Mouse (Mus musculus) splenic B cell, adult 2 months (primary cell): Measurements from ENCODE around the gene Olfr968.

ENCODE experiments used
- DNase-seq: peaks from one replicate; pipeline ENCODE4 v3.0.0-alpha.2; 2011; ENCODE audit warnings: low read depth, low spot score
- H3K27me3 ChIP-seq: 2 replicates; pipeline ENCODE4 v1.6.1; 2012; ENCODE audit warnings: mild to moderate bottlenecking, low read length, moderate library complexity, mixed read lengths; ENCODE audit not compliant: control insufficient read depth, poor library complexity, insufficient read depth, severe bottlenecking
- H3K36me3 ChIP-seq: 2 replicates; pipeline ENCODE4 v1.6.1; 2012; ENCODE audit warnings: mild to moderate bottlenecking, low read length, moderate library complexity, mixed read lengths; ENCODE audit not compliant: control insufficient read depth, poor library complexity, insufficient read depth, severe bottlenecking

The Olfr968 gene

GRCm38 (mm10) chr9:39783153-39783552 is at the start of gene Olfr968:
Olfr968 (minus strand) TSS chr9:39783253.
- DNase-seq: no peak
- Histone ChIP-seq H3K36me3 (no peaks in the 10 kb centered on the region), H3K27me3 (no peaks in the 10 kb centered on the region)

GRCm38 (mm10) chr9:39808560-39808959 is 25.5 kb upstream of the Olfr968 start, which contains the start of gene Olfr970:
Olfr970 (plus strand) TSS chr9:39808860.
- no peaks in the 10 kb centered on the region for H3K27me3 ChIP-seq
- no peak for DNase-seq
- no peaks in the 10 kb centered on the region for H3K36me3 ChIP-seq

GRCm38 (mm10) chr9:39790558-39790957 is 7.5 kb upstream of the Olfr968 start, which contains the start of gene Olfr969:
Olfr969 (plus strand) TSS chr9:39790945.
- DNase-seq: no peak
- H3K27me3 ChIP-seq: no peaks in the 10 kb centered on the region

GRCm38 (mm10) chr9:39746428-39746827 is 36.6 kb downstream of the Olfr968 start:
- H3K27me3 ChIP-seq: no peaks in the 10 kb centered on the region
- H3K36me3 ChIP-seq: no peaks in the 10 kb centered on the region
- no peak for DNase-seq

More at GRCm38 (mm10) chr9:39790558-39790957, 7.5 kb upstream of the Olfr968 start, which contains the start of gene Olfr969:
- H3K36me3 ChIP-seq: no peaks in the 10 kb centered on the region

GRCm38 (mm10) chr9:39745949-39746348 is 37.1 kb downstream of the Olfr968 start, which contains the start of gene Olfr967:
Olfr967 (plus strand) TSS chr9:39746249.
- Histone ChIP-seq H3K27me3 (no peaks in the 10 kb centered on the region), H3K36me3 (no peaks in the 10 kb centered on the region)
- DNase-seq: no peak

GRCm38 (mm10) chr9:39740741-39741140 is 42.3 kb downstream of the Olfr968 start:
- Histone ChIP-seq H3K36me3 (no peaks in the 10 kb centered on the region), H3K27me3 (no peaks in the 10 kb centered on the region)
- no peak for DNase-seq

- no peak for DNase-seq
- Histone ChIP-seq H3K27me3 (no peaks in the 10 kb centered on the region), H3K36me3 (no peaks in the 10 kb centered on the region)
Observed at GRCm38 (mm10) chr9:39730678-39731077, 52.4 kb downstream of the Olfr968 start, which contains the start of gene Olfr150. Olfr150 (plus strand) TSS chr9:39730978.
